Mouse (Mus musculus) E14TG2a.4 (cell line): ENCODE results near the gene Magi1.

Source experiments
- CTCF ChIP-seq: conservative IDR thresholded peaks from 2 replicates; pipeline ENCODE4 v1.5.1; 2014; ENCODE audit warnings: low read length
- NANOG ChIP-seq: IDR thresholded peaks from 2 replicates; pipeline ENCODE4 v1.6.1; 2014; ENCODE audit warnings: borderline replicate concordance, low read length, mixed read lengths

- TF ChIP-seq CTCF (no peak), NANOG (no peak)
These were observed 263.8 kb downstream of the Magi1 start for GRCm38 (mm10) chr6:94019935-94020334.
